Mouse (Mus musculus): ENCODE data around the gene Bbox1. TPM values are rescaled to one million over a fixed set of nuclear protein-coding genes. Genes with fewer than 3 reads are reported as not detected.

Gene Bbox1
- total and polyA plus RNA-seq, 2 experiments from 2014 or later = 0.04 TPM; not detected in 1

DNA sequence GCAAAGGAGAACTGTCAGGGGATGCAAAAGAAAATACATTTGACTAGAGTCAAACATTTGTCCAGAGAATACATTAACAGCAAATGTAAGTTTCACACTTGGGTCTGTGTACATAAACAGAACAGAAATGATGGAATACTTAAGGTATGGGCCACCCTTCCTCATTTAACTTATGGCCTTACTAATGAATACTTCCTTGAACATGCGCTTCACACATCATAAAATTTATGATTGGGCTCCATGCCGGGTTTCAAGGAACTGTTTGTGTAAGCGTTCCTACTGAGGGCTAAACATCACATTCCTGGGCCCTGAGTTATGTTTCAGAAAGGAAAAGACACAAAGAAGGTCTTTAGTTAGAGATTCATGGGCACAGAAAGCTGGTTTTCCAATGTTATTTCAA, 19.4 kb downstream of the Bbox1 start:
- 0 out of 2 replicates have a peak, but pooled peaks cover 6% of the 10 kb centered on the region for H3K4me1 ChIP-seq (ENCODE audit: control insufficient read depth, insufficient read depth)
- no peak overlapping the region for H3K27ac ChIP-seq (ENCODE audit: low read depth)
- no peaks in the 10 kb centered on the region for H3K27me3 ChIP-seq (ENCODE audit: control insufficient read depth, insufficient read depth, low read length)
- TF ChIP-seq EP300 (IDR thresholded peaks at IDR 0.05; ENCODE audit: low read depth) (no peak), CTCF (IDR thresholded peaks at IDR 0.05; ENCODE audit: low read depth) (no peak)
- no peak for DNase-seq (ENCODE audit: low spot score)
- ATAC-seq (ENCODE audit: insufficient read depth, low read depth) = no peak
- whole genome bisulfite sequencing = 80% methylated on average over 3 of the region's 3 CpGs
- H3K36me3 ChIP-seq (replicated peaks; ENCODE audit: control insufficient read depth, insufficient read depth, low read length) = no peaks in the 10 kb centered on the region
- H3K9me3 ChIP-seq (replicated peaks; ENCODE audit: control insufficient read depth, low read length) = no peaks in the 10 kb centered on the region
- no peak overlapping the region for H3K4me2 ChIP-seq (ENCODE audit: low read depth, low read length)
- no peak overlapping the region for H3K4me3 ChIP-seq (ENCODE audit: low read depth, low read length)
- no peak overlapping the region for H3K9ac ChIP-seq (replicated peaks; ENCODE audit: low read depth, low read length)

DNA sequence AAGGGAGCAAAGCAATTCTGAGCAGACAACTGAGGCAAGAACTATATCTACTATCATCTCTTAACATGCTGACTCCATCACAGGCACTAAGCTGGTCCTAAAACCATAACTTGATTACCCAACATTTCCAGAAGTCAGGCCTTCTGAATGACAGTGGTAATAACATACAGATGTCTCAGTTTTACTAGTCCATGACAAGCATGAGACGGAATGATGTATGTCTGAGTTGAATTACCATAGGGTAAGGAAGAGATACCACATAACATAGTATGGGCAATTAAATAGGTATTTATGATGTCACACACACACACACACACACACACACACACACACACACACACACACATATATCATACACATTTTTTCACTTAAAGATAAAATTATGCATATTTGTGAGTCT, 26.4 kb downstream of the Bbox1 start:
- Histone ChIP-seq H3K27me3 (ENCODE audit: control insufficient read depth, insufficient read depth, low read length) (no peaks in the 10 kb centered on the region), H3K4me1 (ENCODE audit: control insufficient read depth, insufficient read depth) (no peaks in the 10 kb centered on the region), H3K27ac (ENCODE audit: low read depth) (no peak overlapping the region), H3K4me3 (ENCODE audit: low read depth, low read length) (no peak overlapping the region), H3K36me3 (replicated peaks; ENCODE audit: control insufficient read depth, insufficient read depth, low read length) (no peaks in the 10 kb centered on the region), H3K9me3 (replicated peaks; ENCODE audit: control insufficient read depth, low read length) (no peaks in the 10 kb centered on the region), H3K4me2 (ENCODE audit: low read depth, low read length) (no peak overlapping the region), H3K9ac (replicated peaks; ENCODE audit: low read depth, low read length) (no peak overlapping the region)
- ATAC-seq (ENCODE audit: insufficient read depth, low read depth) = no peak
- TF ChIP-seq EP300 (IDR thresholded peaks at IDR 0.05; ENCODE audit: low read depth) = no peak
- TF ChIP-seq CTCF (IDR thresholded peaks at IDR 0.05; ENCODE audit: low read depth) = no peak
- no peak for DNase-seq (ENCODE audit: low spot score)
- 83% methylated on average over 1 of the region's 1 CpGs for WGBS

DNA sequence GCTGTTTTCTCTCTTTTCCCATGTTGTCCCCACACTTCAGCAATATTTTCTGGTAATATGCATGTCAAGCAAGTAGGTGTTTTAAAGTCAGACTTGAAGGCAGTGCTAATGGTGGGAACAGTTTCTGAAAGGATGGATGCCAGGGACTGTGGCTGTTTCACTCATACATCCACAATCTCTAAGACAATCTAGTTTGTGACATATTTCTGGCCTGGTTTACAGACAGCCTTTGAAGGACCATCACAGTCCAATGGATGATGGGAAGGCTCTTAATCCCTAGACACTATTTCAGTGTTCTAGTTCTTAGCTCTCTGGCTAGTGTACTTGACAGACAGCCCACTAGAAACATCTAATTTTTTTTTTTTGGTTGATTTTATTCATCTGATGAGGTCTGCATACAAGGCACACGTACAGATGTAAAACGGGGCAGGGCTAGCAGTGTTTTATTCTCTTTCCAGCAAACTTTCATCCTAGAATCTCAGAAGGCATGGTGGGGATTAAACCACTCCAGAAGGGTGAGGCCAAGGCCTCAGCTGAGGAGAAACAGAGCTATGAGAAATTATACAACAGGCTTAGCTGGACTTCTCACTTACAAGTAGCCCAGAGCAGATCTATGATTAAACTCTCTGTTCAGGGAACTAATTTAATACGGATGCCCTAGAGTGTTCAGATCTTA, 28.4 kb downstream of the Bbox1 start:
- TF ChIP-seq CTCF (IDR thresholded peaks at IDR 0.05; ENCODE audit: low read depth) (no peak), EP300 (IDR thresholded peaks at IDR 0.05; ENCODE audit: low read depth) (no peak)
- H3K27me3 ChIP-seq (ENCODE audit: control insufficient read depth, insufficient read depth, low read length) = no peaks in the 10 kb centered on the region
- H3K36me3 ChIP-seq (replicated peaks; ENCODE audit: control insufficient read depth, insufficient read depth, low read length) = no peaks in the 10 kb centered on the region
- no peak overlapping the region for H3K4me2 ChIP-seq (ENCODE audit: low read depth, low read length)
- H3K9me3 ChIP-seq (replicated peaks; ENCODE audit: control insufficient read depth, low read length) = no peaks in the 10 kb centered on the region
- H3K27ac ChIP-seq (ENCODE audit: low read depth) = no peak overlapping the region
- WGBS = 84% methylated on average over 3 of the region's 3 CpGs
- ATAC-seq (ENCODE audit: insufficient read depth, low read depth) (no peak), DNase-seq (ENCODE audit: low spot score) (no peak)
- H3K4me1 ChIP-seq (ENCODE audit: control insufficient read depth, insufficient read depth) = no peaks in the 10 kb centered on the region
- no peak overlapping the region for H3K9ac ChIP-seq (replicated peaks; ENCODE audit: low read depth, low read length)
- H3K4me3 ChIP-seq (ENCODE audit: low read depth, low read length) = no peak overlapping the region

DNA sequence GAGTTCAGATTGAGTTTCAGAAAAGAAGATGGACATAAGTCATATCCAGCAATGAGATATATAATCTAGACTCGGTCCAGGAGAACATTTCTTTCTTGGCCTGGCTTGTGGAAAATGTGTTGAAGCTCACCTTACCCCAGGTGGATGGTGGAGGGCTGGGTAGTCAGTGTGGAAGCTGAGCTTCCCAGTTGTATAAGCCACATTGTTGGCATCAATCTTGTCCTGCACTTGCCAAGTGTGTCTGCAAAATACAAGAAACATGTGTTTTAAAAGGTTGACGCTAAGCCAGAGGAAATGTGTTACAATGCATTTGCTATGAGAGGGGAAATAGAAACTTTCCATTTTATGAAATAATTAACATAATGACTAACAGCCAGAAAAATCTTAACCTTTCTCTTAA, 38.9 kb downstream of the Bbox1 start:
- H3K4me2 ChIP-seq (ENCODE audit: low read depth, low read length) = no peak overlapping the region
- no peak overlapping the region for H3K4me3 ChIP-seq (ENCODE audit: low read depth, low read length)
- H3K9me3 ChIP-seq (replicated peaks; ENCODE audit: control insufficient read depth, low read length) = no peaks in the 10 kb centered on the region
- no peak overlapping the region for H3K9ac ChIP-seq (replicated peaks; ENCODE audit: low read depth, low read length)
- ATAC-seq (ENCODE audit: insufficient read depth, low read depth) (no peak), DNase-seq (ENCODE audit: low spot score) (no peak)
- H3K36me3 ChIP-seq (replicated peaks; ENCODE audit: control insufficient read depth, insufficient read depth, low read length) = no peaks in the 10 kb centered on the region
- H3K27ac ChIP-seq (ENCODE audit: low read depth) = no peak overlapping the region
- 50% methylated on average over 2 of the region's 2 CpGs for WGBS
- TF ChIP-seq EP300 (IDR thresholded peaks at IDR 0.05; ENCODE audit: low read depth) = no peak
- TF ChIP-seq CTCF (IDR thresholded peaks at IDR 0.05; ENCODE audit: low read depth) = no peak
- no peaks in the 10 kb centered on the region for H3K4me1 ChIP-seq (ENCODE audit: control insufficient read depth, insufficient read depth)
- no peaks in the 10 kb centered on the region for H3K27me3 ChIP-seq (ENCODE audit: control insufficient read depth, insufficient read depth, low read length)

DNA sequence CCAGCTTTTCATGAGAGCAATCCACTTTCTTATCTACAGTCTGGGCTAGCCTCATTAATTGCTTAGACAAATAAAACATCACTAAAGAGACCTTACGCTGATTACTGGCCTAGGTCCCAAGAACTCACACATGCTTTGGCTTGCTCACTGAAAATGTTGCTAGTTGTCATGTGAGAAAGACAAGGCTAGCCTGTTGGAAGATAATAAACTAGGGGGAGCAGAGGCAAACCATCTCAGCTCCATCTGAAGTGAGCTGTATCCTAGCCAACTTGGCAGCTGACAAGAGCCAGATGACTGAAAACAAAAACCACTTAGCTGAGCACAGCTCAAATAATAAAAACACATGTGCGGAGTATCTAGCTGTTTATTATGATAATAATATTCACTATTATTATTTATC, 40.2 kb downstream of the Bbox1 start:
- Histone ChIP-seq H3K36me3 (replicated peaks; ENCODE audit: control insufficient read depth, insufficient read depth, low read length) (no peaks in the 10 kb centered on the region), H3K9me3 (replicated peaks; ENCODE audit: control insufficient read depth, low read length) (no peaks in the 10 kb centered on the region), H3K27ac (ENCODE audit: low read depth) (no peak overlapping the region), H3K9ac (replicated peaks; ENCODE audit: low read depth, low read length) (no peak overlapping the region), H3K27me3 (ENCODE audit: control insufficient read depth, insufficient read depth, low read length) (no peaks in the 10 kb centered on the region), H3K4me3 (ENCODE audit: low read depth, low read length) (no peak overlapping the region), H3K4me1 (ENCODE audit: control insufficient read depth, insufficient read depth) (no peaks in the 10 kb centered on the region), H3K4me2 (ENCODE audit: low read depth, low read length) (no peak overlapping the region)
- no peak for ATAC-seq (ENCODE audit: insufficient read depth, low read depth)
- DNase-seq (ENCODE audit: low spot score) = no peak
- 42% methylated on average over 2 of the region's 2 CpGs for WGBS
- no peak for TF ChIP-seq EP300 (IDR thresholded peaks at IDR 0.05; ENCODE audit: low read depth)

DNA sequence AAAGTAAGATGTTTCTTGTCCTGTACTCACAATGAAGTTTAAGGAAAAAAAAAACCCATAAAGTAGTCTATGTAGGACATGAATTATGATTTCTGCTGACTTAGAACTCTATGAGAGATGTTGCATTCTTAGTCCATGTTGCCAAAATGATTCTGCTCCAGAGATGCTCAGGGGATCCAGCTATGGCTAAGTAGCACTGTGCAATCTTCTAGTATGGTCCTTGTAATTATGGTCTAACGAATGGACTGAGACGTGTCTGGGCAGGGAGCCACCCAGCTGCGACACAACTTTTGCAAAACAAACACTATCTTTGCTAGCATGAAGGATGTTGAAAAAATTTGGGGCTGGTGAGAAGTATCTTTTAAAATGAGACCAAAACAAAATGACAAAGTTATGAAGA, 45.1 kb downstream of the Bbox1 start:
- Histone ChIP-seq H3K4me3 (ENCODE audit: low read depth, low read length) (no peak overlapping the region), H3K4me2 (ENCODE audit: low read depth, low read length) (no peak overlapping the region), H3K36me3 (replicated peaks; ENCODE audit: control insufficient read depth, insufficient read depth, low read length) (no peaks in the 10 kb centered on the region), H3K27ac (ENCODE audit: low read depth) (no peak overlapping the region), H3K9ac (replicated peaks; ENCODE audit: low read depth, low read length) (no peak overlapping the region), H3K9me3 (replicated peaks; ENCODE audit: control insufficient read depth, low read length) (no peaks in the 10 kb centered on the region), H3K27me3 (ENCODE audit: control insufficient read depth, insufficient read depth, low read length) (no peaks in the 10 kb centered on the region), H3K4me1 (ENCODE audit: control insufficient read depth, insufficient read depth) (no peaks in the 10 kb centered on the region)
- no peak for ATAC-seq (ENCODE audit: insufficient read depth, low read depth)
- WGBS = 53% methylated on average over 3 of the region's 3 CpGs
- TF ChIP-seq CTCF (IDR thresholded peaks at IDR 0.05; ENCODE audit: low read depth) (no peak), EP300 (IDR thresholded peaks at IDR 0.05; ENCODE audit: low read depth) (no peak)
- DNase-seq (ENCODE audit: low spot score) = no peak
